Mouse (Mus musculus) heart, adult 2 months (tissue): Measurements from ENCODE around the gene Snca. TPM values are rescaled to one million over a fixed set of nuclear protein-coding genes. Genes with fewer than 3 reads are reported as not detected.

Experiments
- DNase-seq, 2 experiments: peaks; one replicate each; pipeline ENCODE4 v3.0.0; 2021
- H3K27ac ChIP-seq: fragments of 200-600 bp; 2 replicates; pipeline ENCODE4 v1.8.1; 2022
- H3K27me3 ChIP-seq: fragments of 200-500 bp; 2 replicates; pipeline ENCODE4 v1.6.1; 2012; ENCODE audit warnings: mild to moderate bottlenecking, low read length, inconsistent platforms, mixed read lengths; ENCODE audit not compliant: control insufficient read depth, insufficient read depth
- H3K36me3 ChIP-seq: fragments of 200-500 bp; 2 replicates; pipeline ENCODE4 v1.6.1; 2012; ENCODE audit warnings: low read length, inconsistent platforms; ENCODE audit not compliant: control insufficient read depth, insufficient read depth
- H3K4me1 ChIP-seq: fragments of 200-500 bp; 2 replicates; pipeline ENCODE4 v1.6.1; 2011; ENCODE audit warnings: low read length; ENCODE audit not compliant: control insufficient read depth, insufficient read depth
- H3K4me3 ChIP-seq: fragments of 200-600 bp; 2 replicates; pipeline ENCODE4 v1.8.1; 2022
- H3K79me2 ChIP-seq: fragments of 200-500 bp; replicated peaks from 2 replicates; pipeline ENCODE4 v1.6.1; 2012; ENCODE audit warnings: mild to moderate bottlenecking, inconsistent platforms, low read length, moderate library complexity, mixed read lengths; ENCODE audit not compliant: control insufficient read depth, insufficient read depth
- H3K9ac ChIP-seq: fragments of 200-500 bp; 2 replicates; pipeline ENCODE4 v1.6.1; 2012; ENCODE audit warnings: low read depth, mild to moderate bottlenecking, control low read depth, inconsistent platforms, low read length, mixed read lengths
- CTCF ChIP-seq: fragments of 200-600 bp; IDR thresholded peaks from 2 replicates; pipeline ENCODE4 v1.8.1; 2022; ENCODE audit warnings: antibody characterized with exemption, mild to moderate bottlenecking, moderate library complexity
- EP300 ChIP-seq: fragments of 200-500 bp; IDR thresholded peaks from 2 replicates; pipeline ENCODE4 v1.6.1; 2011; ENCODE audit warnings: low read depth, low read length, control low read depth; ENCODE audit not compliant: insufficient read depth
- WGBS: fragments of 180-500 bp; shearing (Covaris S2); methylation state at CpG from one replicate; pipeline ENCODE4 v1.1.7; 2018; 5-methylcytosine and 5-hydroxymethylcytosine counted together
- intact Hi-C: fragments of 180-260 bp; cut with DNase I; formaldehyde crosslinking; loops from one replicate; pipeline ENCODE4 v1.15.1; 2025
- polyA plus RNA-seq: library from polyadenylated mRNA; depleted of rRNA; stranded (reverse); fragments of >200 nt; gene quantifications from 2 replicates; pipeline ENCODE4 v1.2.3, GENCODE M21; 2012; rRNA removed
- total RNA-seq, 2 experiments: library from RNA; stranded (reverse); gene quantifications; 2 replicates each; pipeline ENCODE4 v1.2.3; 2021

The Snca gene
- total and polyA plus RNA-seq, 3 experiments = 11.6 to 97.1 (median 43.1) TPM

- H3K27me3 ChIP-seq = no peaks in the 10 kb centered on the region
- WGBS = 36% methylated on average over 4 of the region's 4 CpGs
- no peaks in the 10 kb centered on the region for H3K79me2 ChIP-seq
- DNase-seq = no peak
- no peaks in the 10 kb centered on the region for H3K4me1 ChIP-seq
- no peak overlapping the region for H3K27ac ChIP-seq
- no peak overlapping the region for H3K4me3 ChIP-seq
- intact Hi-C loops = loop anchor here (5.0 to 10.0 kb wide), 2 partner anchors 250 to 623 kb away; no protein-coding TSS in a partner anchor
- H3K36me3 ChIP-seq = no peaks in the 10 kb centered on the region
- no peak overlapping the region for H3K9ac ChIP-seq
- peak; percentile 58 for TF ChIP-seq CTCF
- no peak for TF ChIP-seq EP300
Observed at GRCm38 (mm10) chr6:60682233-60682632, 147.4 kb downstream of the Snca start.

Other genes with a start within 250 kb of the Snca start
- 1 to 10 TPM; 6.8 to 7.5 TPM for gene Mmrn1, start 95.1 kb upstream of the Snca start, total RNA-seq
- 2.4 and 3.5 TPM in 2 replicates for gene Mmrn1, start 95.1 kb upstream of the Snca start, polyA plus RNA-seq